In genomic region chr14:45118359-45118758, GRCm38 (mm10) we compare ENCODE assay signal across 17 mouse cellular contexts.
"Had no signal": no experiment of that assay in that cellular context is flagged by ENCODE, and none has a peak within 500 bp of the region (broad histone marks: within the 10 kb centered on the region; RNA-seq: fewer than 3 reads in every experiment).

No protein-coding gene starts in this region.

- H3K4me3 ChIP-seq: left cerebral cortex, adult 2 months; liver, embryonic 13.5 days; megakaryocyte, embryonic 14.5 days; midbrain, embryonic 10.5 days; midbrain, embryonic 13.5 days; myocyte; neural tube, embryonic 13.5 days; stomach, embryonic 15.5 days had no signal

- DNase-seq: kidney, adult 9 months; layer of hippocampus, postnatal 36 days; liver, embryonic 13.5 days; lung, postnatal 36 days; retina, postnatal 1 day; right cerebral cortex, postnatal 25 days; spleen, adult 18-20 months; thymus, postnatal 25 days had no signal

- H3K27ac ChIP-seq: left cerebral cortex, adult 2 months; liver, embryonic 13.5 days; midbrain, embryonic 10.5 days; midbrain, embryonic 13.5 days; neural tube, embryonic 13.5 days; stomach, embryonic 15.5 days had no signal

- H3K9ac ChIP-seq: liver, embryonic 13.5 days; midbrain, embryonic 13.5 days; neural tube, embryonic 13.5 days; stomach, embryonic 15.5 days had no signal

- H3K4me1 ChIP-seq: liver, embryonic 13.5 days; midbrain, embryonic 10.5 days; midbrain, embryonic 13.5 days; neural tube, embryonic 13.5 days; stomach, embryonic 15.5 days had no signal

- H3K36me3 ChIP-seq: liver, embryonic 13.5 days; midbrain, embryonic 10.5 days; midbrain, embryonic 13.5 days; neural tube, embryonic 13.5 days; stomach, embryonic 15.5 days had no signal

- ATAC-seq: intestine, postnatal 0 days; midbrain, embryonic 13.5 days; midbrain, embryonic 16.5 days had no signal

- H3K27me3 ChIP-seq: liver, embryonic 13.5 days; megakaryocyte, embryonic 14.5 days; midbrain, embryonic 13.5 days; neural tube, embryonic 13.5 days; stomach, embryonic 15.5 days had no signal

- H3K4me2 ChIP-seq: liver, embryonic 13.5 days; midbrain, embryonic 13.5 days; neural tube, embryonic 13.5 days; stomach, embryonic 15.5 days had no signal

- H3K9me3 ChIP-seq: liver, embryonic 13.5 days; megakaryocyte, embryonic 14.5 days; midbrain, embryonic 10.5 days; midbrain, embryonic 13.5 days; neural tube, embryonic 13.5 days; stomach, embryonic 15.5 days had no signal
